Mouse (Mus musculus) layer of hippocampus, postnatal 25 days (tissue): Measurements from ENCODE around the gene Fh1. TPM values are rescaled to one million over a fixed set of nuclear protein-coding genes. Genes with fewer than 3 reads are reported as not detected.

Source experiments
- DNase-seq, 2 experiments: peaks; one replicate each; pipeline ENCODE4 v3.0.0; 2022; ENCODE audit warnings: mixed read lengths in 2 of 2, low spot score in 1 of 2; ENCODE audit errors: extremely low spot score in 1 of 2
- total RNA-seq, 2 experiments: library from RNA; stranded (reverse); gene quantifications; 2 replicates each; pipeline ENCODE4 v1.2.3; 2021

Gene Fh1
- 10 to 100 TPM; 76.2 to 76.5 TPM for total RNA-seq

- peak; percentile 86 to 87 for DNase-seq
These were observed at the start of gene Fh1 for GRCm38 (mm10) chr1:175625257-175625879. Fh1 (minus strand) TSS chr1:175625635.

GRCm38 (mm10) chr1:175675116-175675515 is 49.7 kb upstream of the Fh1 start:
- no peak for DNase-seq

GRCm38 (mm10) chr1:175673563-175674325 is 48.3 kb upstream of the Fh1 start:
- no peak for DNase-seq

DNA sequence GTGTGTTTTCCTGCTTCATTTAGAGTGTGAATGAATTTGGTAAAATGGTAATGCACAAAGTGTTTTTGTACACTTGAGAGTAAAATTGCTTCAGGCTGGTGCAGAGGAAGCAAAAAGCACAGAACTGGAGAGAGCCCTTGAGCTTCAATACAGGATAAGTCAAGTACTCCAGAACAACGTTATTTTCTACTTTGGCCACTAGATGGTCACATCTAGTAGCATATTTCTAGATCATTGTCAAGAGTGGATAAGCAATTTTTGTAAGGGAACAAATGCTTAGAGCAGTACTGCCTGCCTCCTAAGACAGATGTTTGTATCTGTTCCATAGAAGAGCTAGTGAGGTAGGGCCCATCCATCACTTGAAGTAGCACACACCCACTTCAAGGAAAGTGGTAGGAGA is 46.2 kb upstream of the Fh1 start:
- no peak for DNase-seq

DNA sequence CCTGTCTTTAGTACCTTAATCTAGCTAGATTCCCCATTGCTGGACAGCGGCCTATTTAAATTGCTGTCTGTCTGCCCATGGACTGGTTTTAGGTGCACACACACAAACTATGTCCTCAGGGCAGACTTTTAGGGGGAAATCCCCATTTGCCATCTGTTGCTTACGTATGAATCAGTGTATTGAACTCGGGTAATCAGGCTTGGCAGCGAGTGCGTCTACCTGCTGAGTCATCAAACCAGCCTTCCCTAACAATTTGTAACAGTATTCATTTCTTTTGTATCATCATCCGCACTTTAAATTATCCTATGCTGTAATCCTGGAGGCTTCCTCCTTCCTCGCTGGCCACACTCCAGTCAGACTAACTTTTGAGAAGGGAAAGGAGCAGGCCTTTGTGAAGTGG is 44.6 kb upstream of the Fh1 start:
- DNase-seq = no peak

- no peak for DNase-seq
These were observed 44.0 kb upstream of the Fh1 start for GRCm38 (mm10) chr1:175669456-175669855.

GRCm38 (mm10) chr1:175668666-175669405 is 43.4 kb upstream of the Fh1 start:
- peak in 1 of 2 experiments; percentile 15 for DNase-seq

GRCm38 (mm10) chr1:175659900-175660299 is 34.5 kb upstream of the Fh1 start:
- no peak for DNase-seq

DNA sequence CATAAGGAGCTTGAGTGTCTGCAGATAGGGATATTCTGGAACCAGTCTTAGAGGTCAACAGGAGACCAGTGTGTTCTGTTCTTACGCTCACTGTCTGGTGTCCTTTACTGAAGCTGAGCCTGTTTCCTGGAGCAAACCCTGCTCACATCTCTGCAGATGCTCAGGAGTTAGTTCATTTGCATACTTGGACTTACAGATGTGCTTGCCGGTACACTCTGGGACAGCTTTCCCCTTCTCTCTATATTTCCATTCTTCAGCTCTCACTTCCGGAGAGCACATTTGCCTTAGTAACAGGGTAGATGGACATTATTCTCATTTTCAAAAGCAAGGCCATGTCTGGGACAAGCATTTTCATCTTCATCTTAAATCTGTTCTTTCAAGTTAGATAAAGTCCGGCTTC is 23.2 kb upstream of the Fh1 start:
- DNase-seq = no peak

- no peak for DNase-seq
These were observed 21.5 kb upstream of the Fh1 start for GRCm38 (mm10) chr1:175646952-175647351.

GRCm38 (mm10) chr1:175643496-175644265 is 18.2 kb upstream of the Fh1 start:
- DNase-seq = no peak

- DNase-seq = no peak
These were observed 15.2 kb upstream of the Fh1 start for GRCm38 (mm10) chr1:175640435-175641150.

DNA sequence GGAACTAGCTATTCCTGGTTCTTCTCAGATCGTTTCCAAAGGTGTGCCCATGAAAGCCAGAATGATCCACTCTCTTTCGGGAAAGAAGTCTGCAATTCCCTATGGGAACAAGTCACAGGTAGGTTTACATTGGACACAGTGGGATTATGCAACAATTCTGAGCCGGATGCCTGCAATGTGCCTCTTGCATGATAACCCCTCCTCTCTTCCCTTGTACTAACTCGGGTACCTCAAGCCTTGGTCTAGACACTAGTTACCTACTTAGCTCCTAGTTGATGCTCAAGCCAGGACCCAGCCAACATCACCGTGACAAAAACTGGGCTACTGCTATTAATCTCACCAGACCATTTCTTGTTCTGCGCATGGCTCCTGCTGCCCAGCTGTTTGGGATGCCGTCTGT is 13.6 kb upstream of the Fh1 start:
- DNase-seq = no peak

DNA sequence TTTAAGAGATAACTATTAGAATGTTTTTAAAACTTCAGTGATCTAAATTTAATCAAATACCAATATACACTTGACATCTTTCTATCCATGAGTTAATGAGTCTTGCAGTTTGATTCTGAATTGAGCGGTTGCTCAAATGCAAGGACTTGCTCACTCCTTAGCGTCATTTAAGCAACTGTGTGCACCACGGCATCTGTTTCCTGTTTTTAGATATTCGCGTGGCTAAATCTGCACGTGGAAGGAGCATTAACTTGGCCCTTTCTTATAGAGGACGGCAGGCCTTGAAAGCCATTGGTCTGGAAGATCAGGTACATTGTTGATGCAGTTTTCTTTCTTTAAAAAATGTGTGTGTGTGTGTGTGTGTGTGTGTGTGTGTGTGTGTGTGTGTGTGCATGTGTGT is 12.2 kb upstream of the Fh1 start:
- no peak for DNase-seq

GRCm38 (mm10) chr1:175632470-175632869 is 7.0 kb upstream of the Fh1 start:
- no peak for DNase-seq

- DNase-seq = no peak
These were observed 6.3 kb upstream of the Fh1 start for GRCm38 (mm10) chr1:175631721-175632221.

- DNase-seq = no peak
These were observed 5.6 kb upstream of the Fh1 start for GRCm38 (mm10) chr1:175631080-175631479.

- no peak for DNase-seq
These were observed 4.9 kb upstream of the Fh1 start for GRCm38 (mm10) chr1:175630345-175630744.

GRCm38 (mm10) chr1:175629248-175629647 is 3.8 kb upstream of the Fh1 start:
- no peak for DNase-seq
